Mouse (Mus musculus): ENCODE results near the gene Lonrf2. TPM values are rescaled to one million over a fixed set of nuclear protein-coding genes. Genes with fewer than 3 reads are reported as not detected.

The Lonrf2 gene
- polyA plus RNA-seq (2014; fragmentation: Nextera tagmentation; extraction: Ambion mirVana): 0.99 and 1.0 TPM in 2 replicates

DNA sequence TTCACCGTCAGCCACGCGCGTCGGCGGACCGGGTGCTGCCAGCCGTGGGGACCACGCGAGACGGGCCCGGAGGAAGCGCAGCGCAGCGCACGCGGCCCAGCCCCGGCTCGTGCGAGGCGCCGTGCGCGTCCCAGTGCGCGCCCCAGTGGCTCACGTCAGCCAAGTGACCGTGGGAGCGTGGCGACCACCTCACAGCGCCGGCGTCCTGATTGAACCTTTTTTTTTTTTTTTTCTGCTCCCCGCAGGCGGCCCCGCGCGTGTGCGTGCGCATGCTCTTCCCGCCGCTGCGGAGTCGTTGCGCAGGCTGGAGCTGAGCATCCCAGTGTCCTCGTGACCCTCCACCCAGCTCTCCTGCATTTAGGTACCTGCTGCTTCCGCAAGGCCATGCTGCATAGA, at the start of gene Lonrf2:
Gene Lonrf2 (minus strand): TSS at position 235 of the 396 bp plus-strand sequence.
- under 1% methylated on average over 47 of the region's 47 CpGs for WGBS

GRCm38 (mm10) chr1:38885956-38886355, 49.4 kb upstream of the Lonrf2 start:
- no peaks in the 10 kb centered on the region for H3K9me3 ChIP-seq (ENCODE audit: low read depth, low read length)
- no peak for TF ChIP-seq CTCF (IDR thresholded peaks at IDR 0.05; ENCODE audit: low read depth)
- no peaks in the 10 kb centered on the region for H3K4me1 ChIP-seq (ENCODE audit: insufficient read depth)
- ATAC-seq (ENCODE audit: insufficient read depth) (no peak), DNase-seq (no peak)
- H3K27me3 ChIP-seq (ENCODE audit: insufficient read depth, low read length): no peaks in the 10 kb centered on the region
- no peak overlapping the region for H3K27ac ChIP-seq (ENCODE audit: low read depth)
- H3K36me3 ChIP-seq (ENCODE audit: insufficient read depth): no peaks in the 10 kb centered on the region
- no peak overlapping the region for H3K9ac ChIP-seq
- 62% methylated on average over 2 of the region's 2 CpGs for WGBS
- no peak overlapping the region for H3K4me3 ChIP-seq (ENCODE audit: low read depth, low read length)
- no peak overlapping the region for H3K4me2 ChIP-seq

More for the DNA sequence above, at the start of gene Lonrf2:
- Histone ChIP-seq H3K9me3 (ENCODE audit: low read depth, low read length) (no peaks in the 10 kb centered on the region), H3K27ac (ENCODE audit: low read depth) (no peak within 1 kb of the TSS), H3K4me1 (ENCODE audit: insufficient read depth) (0 out of 2 replicates have a peak, but pooled peaks cover 3% of the 10 kb centered on the region), H3K36me3 (ENCODE audit: insufficient read depth) (no peaks in the 10 kb centered on the region), H3K27me3 (ENCODE audit: insufficient read depth, low read length) (peaks cover 17% of the 10 kb centered on the region), H3K4me3 (ENCODE audit: low read depth, low read length) (peak within 1 kb of the TSS; percentile 63), H3K4me2 (peak within 1 kb of the TSS; percentile 99), H3K9ac (peak within 1 kb of the TSS; percentile 68)
- ATAC-seq (ENCODE audit: insufficient read depth) (peak; percentile 67; the same call in 1 of the 2 replicates), DNase-seq (peak; percentile 47)
- TF ChIP-seq CTCF (IDR thresholded peaks at IDR 0.05; ENCODE audit: low read depth): no peak

DNA sequence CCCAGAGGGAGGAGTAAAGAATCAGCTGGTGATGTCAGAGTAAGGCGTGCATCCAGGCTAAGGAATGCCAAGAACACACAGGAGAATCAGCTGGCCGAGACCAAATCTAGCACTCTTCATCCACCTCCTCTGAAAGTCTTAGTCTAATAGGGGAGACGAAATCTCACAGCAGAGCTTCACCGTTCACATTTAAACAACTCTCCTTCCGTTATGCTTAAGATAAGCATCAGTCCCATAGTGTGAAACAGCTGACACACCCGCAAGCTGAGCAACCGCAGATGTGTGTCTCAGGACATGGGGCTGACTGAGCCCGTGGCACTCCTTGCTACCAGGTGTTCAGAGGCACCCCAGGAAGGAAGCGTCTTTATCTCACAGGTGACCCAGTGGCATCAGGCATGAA, 47.3 kb upstream of the Lonrf2 start:
- Histone ChIP-seq H3K27ac (ENCODE audit: low read depth) (no peak overlapping the region), H3K27me3 (ENCODE audit: insufficient read depth, low read length) (no peaks in the 10 kb centered on the region), H3K9ac (no peak overlapping the region), H3K4me2 (no peak overlapping the region), H3K4me3 (ENCODE audit: low read depth, low read length) (no peak overlapping the region), H3K9me3 (ENCODE audit: low read depth, low read length) (no peaks in the 10 kb centered on the region), H3K36me3 (ENCODE audit: insufficient read depth) (no peaks in the 10 kb centered on the region), H3K4me1 (ENCODE audit: insufficient read depth) (no peaks in the 10 kb centered on the region)
- 72% methylated on average over 9 of the region's 9 CpGs for WGBS
- ATAC-seq (ENCODE audit: insufficient read depth): no peak
- TF ChIP-seq CTCF (IDR thresholded peaks at IDR 0.05; ENCODE audit: low read depth): no peak
- DNase-seq: no peak

DNA sequence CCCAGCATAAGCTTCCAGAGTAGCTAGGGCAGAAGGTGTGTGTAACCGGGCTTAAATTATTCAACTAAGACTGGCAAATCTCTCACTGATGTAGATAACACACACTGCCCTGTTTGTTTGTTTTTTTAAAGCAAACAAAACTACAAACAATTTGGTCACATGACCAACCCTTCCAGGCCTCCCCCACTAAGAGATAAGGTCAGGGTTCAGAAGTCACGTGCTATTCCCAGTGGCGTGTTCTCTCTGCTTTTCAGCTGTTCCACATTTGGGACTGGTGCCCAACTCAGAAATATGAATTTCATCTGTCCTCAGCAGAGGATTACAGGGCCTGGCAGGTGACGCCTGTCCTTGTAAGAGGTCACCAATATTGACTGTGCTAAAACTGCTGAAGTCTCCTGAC, 46.2 kb upstream of the Lonrf2 start:
- ATAC-seq (ENCODE audit: insufficient read depth) (no peak), DNase-seq (no peak)
- no peaks in the 10 kb centered on the region for H3K4me1 ChIP-seq (ENCODE audit: insufficient read depth)

GRCm38 (mm10) chr1:38881366-38881765, 44.9 kb upstream of the Lonrf2 start:
- 41% methylated on average over 4 of the region's 4 CpGs for WGBS
- no peaks in the 10 kb centered on the region for H3K4me1 ChIP-seq (ENCODE audit: insufficient read depth)
- no peak overlapping the region for H3K9ac ChIP-seq
- H3K4me2 ChIP-seq: no peak overlapping the region
- H3K27ac ChIP-seq (ENCODE audit: low read depth): no peak overlapping the region
- ATAC-seq (ENCODE audit: insufficient read depth) (no peak), DNase-seq (no peak)
- no peaks in the 10 kb centered on the region for H3K27me3 ChIP-seq (ENCODE audit: insufficient read depth, low read length)
- H3K4me3 ChIP-seq (ENCODE audit: low read depth, low read length): no peak overlapping the region
- H3K9me3 ChIP-seq (ENCODE audit: low read depth, low read length): no peaks in the 10 kb centered on the region
- no peaks in the 10 kb centered on the region for H3K36me3 ChIP-seq (ENCODE audit: insufficient read depth)
- no peak for TF ChIP-seq CTCF (IDR thresholded peaks at IDR 0.05; ENCODE audit: low read depth)

More for the DNA sequence above, 46.2 kb upstream of the Lonrf2 start:
- WGBS: 75% methylated on average over 4 of the region's 4 CpGs
- H3K4me2 ChIP-seq: no peak overlapping the region
- H3K36me3 ChIP-seq (ENCODE audit: insufficient read depth): no peaks in the 10 kb centered on the region
- H3K27me3 ChIP-seq (ENCODE audit: insufficient read depth, low read length): no peaks in the 10 kb centered on the region
- H3K9ac ChIP-seq: no peak overlapping the region
- no peak overlapping the region for H3K27ac ChIP-seq (ENCODE audit: low read depth)
- H3K9me3 ChIP-seq (ENCODE audit: low read depth, low read length): no peaks in the 10 kb centered on the region
- H3K4me3 ChIP-seq (ENCODE audit: low read depth, low read length): no peak overlapping the region
- TF ChIP-seq CTCF (IDR thresholded peaks at IDR 0.05; ENCODE audit: low read depth): no peak

DNA sequence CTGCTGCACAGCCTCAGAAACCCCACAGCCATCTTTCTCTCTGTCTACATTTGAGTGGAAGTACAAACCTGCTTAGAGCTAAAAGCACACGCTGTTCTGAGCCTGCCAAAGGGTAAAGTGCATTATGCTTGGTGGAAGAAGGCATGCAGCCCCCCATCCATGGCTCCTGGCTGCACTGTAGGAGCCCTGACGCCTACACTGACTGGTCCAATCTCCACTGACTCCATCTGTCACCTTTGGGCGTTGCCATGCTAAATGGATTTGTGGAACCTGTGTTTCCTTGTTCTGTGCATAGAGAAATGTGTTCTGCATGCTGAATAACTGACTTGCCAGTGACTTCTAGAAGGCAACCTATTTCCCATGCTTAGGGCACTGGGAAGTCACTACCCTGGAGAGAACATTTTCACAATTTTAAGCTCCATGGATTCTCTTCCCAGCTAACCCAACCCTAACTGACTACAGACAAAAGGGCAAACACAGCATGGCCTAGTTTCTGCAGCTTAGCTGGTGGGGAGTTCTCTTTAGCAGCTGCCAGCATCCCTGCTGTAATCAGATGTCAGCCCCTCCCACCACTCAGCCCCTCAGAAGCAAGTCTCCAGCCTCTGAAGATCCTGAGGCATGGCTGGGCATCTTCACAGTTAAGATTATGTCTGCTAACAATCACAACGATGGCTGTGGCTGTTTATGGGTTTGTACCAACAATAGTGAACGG, 40.3 kb upstream of the Lonrf2 start:
- H3K4me1 ChIP-seq (ENCODE audit: insufficient read depth): no peaks in the 10 kb centered on the region
- DNase-seq: no peak

GRCm38 (mm10) chr1:38873911-38874310, 37.4 kb upstream of the Lonrf2 start:
- 78% methylated on average over 5 of the region's 5 CpGs for WGBS
- no peak for TF ChIP-seq CTCF (IDR thresholded peaks at IDR 0.05; ENCODE audit: low read depth)
- DNase-seq (no peak), ATAC-seq (ENCODE audit: insufficient read depth) (no peak)
- no peak overlapping the region for H3K9ac ChIP-seq
- no peak overlapping the region for H3K27ac ChIP-seq (ENCODE audit: low read depth)
- no peaks in the 10 kb centered on the region for H3K36me3 ChIP-seq (ENCODE audit: insufficient read depth)
- H3K4me1 ChIP-seq (ENCODE audit: insufficient read depth): no peaks in the 10 kb centered on the region
- no peaks in the 10 kb centered on the region for H3K27me3 ChIP-seq (ENCODE audit: insufficient read depth, low read length)
- no peak overlapping the region for H3K4me2 ChIP-seq
- no peaks in the 10 kb centered on the region for H3K9me3 ChIP-seq (ENCODE audit: low read depth, low read length)
- H3K4me3 ChIP-seq (ENCODE audit: low read depth, low read length): no peak overlapping the region

More for the DNA sequence above, 40.3 kb upstream of the Lonrf2 start:
- H3K27ac ChIP-seq (ENCODE audit: low read depth): no peak overlapping the region
- H3K9me3 ChIP-seq (ENCODE audit: low read depth, low read length): no peaks in the 10 kb centered on the region
- TF ChIP-seq CTCF (IDR thresholded peaks at IDR 0.05; ENCODE audit: low read depth): no peak
- 55% methylated on average over 5 of the region's 5 CpGs for WGBS
- H3K4me2 ChIP-seq: no peak overlapping the region
- no peak overlapping the region for H3K4me3 ChIP-seq (ENCODE audit: low read depth, low read length)
- H3K9ac ChIP-seq: no peak overlapping the region
- no peak for ATAC-seq (ENCODE audit: insufficient read depth)
- no peaks in the 10 kb centered on the region for H3K36me3 ChIP-seq (ENCODE audit: insufficient read depth)
- H3K27me3 ChIP-seq (ENCODE audit: insufficient read depth, low read length): no peaks in the 10 kb centered on the region

Data from lung, embryonic 14.5 days (tissue).